Mouse (Mus musculus) myocyte (in vitro differentiated cells): ENCODE measurements at regions not wholly inside any gene's neighbourhood (a gene's known extent, or its start where the extent isn't known, plus 50 kb on each side); places are given as distances from the start of the nearest gene placed in this dataset.

Experiments used
- H3K27me3 ChIP-seq: one replicate; pipeline ENCODE4 v1.6.1; 2011; ENCODE audit not compliant: control insufficient read depth, insufficient read depth, insufficient read length
- H3K36me3 ChIP-seq: one replicate; pipeline ENCODE4 v1.6.1; 2011; ENCODE audit not compliant: control insufficient read depth, insufficient read depth
- H3K4me2 ChIP-seq: one replicate; pipeline ENCODE4 v1.6.1; 2011; ENCODE audit warnings: low read depth, control low read depth
- H3K4me3 ChIP-seq: one replicate; pipeline ENCODE4 v1.5.1; 2011; ENCODE audit warnings: mild to moderate bottlenecking, control low read depth, moderate library complexity
- H3K79me2 ChIP-seq: one replicate; pipeline ENCODE4 v1.6.1; 2011; ENCODE audit not compliant: control insufficient read depth, insufficient read depth
- H3ac ChIP-seq: one replicate; pipeline ENCODE4 v1.6.1; 2011; ENCODE audit not compliant: control insufficient read depth, insufficient read length
- CEBPB ChIP-seq: IDR thresholded peaks from 2 replicates; pipeline ENCODE4 v1.6.1; 2011; ENCODE audit warnings: mild to moderate bottlenecking, moderate library complexity; ENCODE audit not compliant: poor library complexity, insufficient read depth, severe bottlenecking
- E2F4 ChIP-seq: IDR thresholded peaks from one replicate; pipeline ENCODE4 v1.6.1; 2011; ENCODE audit warnings: mild to moderate bottlenecking, control low read depth, moderate library complexity; ENCODE audit not compliant: insufficient read depth
- MAX ChIP-seq: IDR thresholded peaks from one replicate; pipeline ENCODE4 v1.6.1; 2011; ENCODE audit warnings: low read depth, mild to moderate bottlenecking, control low read depth
- MYOD1 ChIP-seq, 3 experiments: IDR thresholded peaks; one replicate each; pipeline ENCODE4 v1.6.1; 2011; ENCODE audit warnings: control low read depth in 2 of 3, low read depth in 2 of 3, mild to moderate bottlenecking in 2 of 3, moderate library complexity in 1 of 3; ENCODE audit not compliant: insufficient read length in 2 of 3, control insufficient read depth in 1 of 3
- MYOG ChIP-seq, 3 experiments: IDR thresholded peaks; one replicate each; pipeline ENCODE4 v1.6.1; 2011; ENCODE audit warnings: control low read depth in 2 of 3, low read depth in 2 of 3, mild to moderate bottlenecking in 2 of 3; ENCODE audit not compliant: insufficient read length in 2 of 3, control insufficient read depth in 1 of 3, insufficient read depth in 1 of 3
- POLR2A ChIP-seq: IDR thresholded peaks from one replicate; pipeline ENCODE4 v1.6.1; 2011; ENCODE audit warnings: low read depth, mild to moderate bottlenecking, control low read depth, moderate library complexity; ENCODE audit not compliant: insufficient read length
- POLR2AphosphoS2 ChIP-seq: IDR thresholded peaks from one replicate; pipeline ENCODE4 v1.6.1; 2011; ENCODE audit warnings: low read depth, control low read depth; ENCODE audit not compliant: insufficient read length
- REST ChIP-seq: IDR thresholded peaks from one replicate; pipeline ENCODE4 v1.6.1; 2011; ENCODE audit warnings: mild to moderate bottlenecking, control low read depth, moderate library complexity; ENCODE audit not compliant: insufficient read depth, insufficient read length
- SRF ChIP-seq: IDR thresholded peaks from one replicate; pipeline ENCODE4 v1.6.1; 2011; ENCODE audit warnings: low read depth; ENCODE audit not compliant: control insufficient read depth, insufficient read length
- TCF12 ChIP-seq: IDR thresholded peaks from one replicate; pipeline ENCODE4 v1.6.1; 2011; ENCODE audit warnings: mild to moderate bottlenecking, control low read depth; ENCODE audit not compliant: poor library complexity, insufficient read depth, severe bottlenecking
- TCF3 ChIP-seq: IDR thresholded peaks from one replicate; pipeline ENCODE4 v1.6.1; 2011; ENCODE audit warnings: low read depth, control low read depth; ENCODE audit not compliant: insufficient read length
- USF1 ChIP-seq: IDR thresholded peaks from one replicate; pipeline ENCODE4 v1.6.1; 2011; ENCODE audit warnings: low read depth, mild to moderate bottlenecking, control low read depth, moderate library complexity

DNA sequence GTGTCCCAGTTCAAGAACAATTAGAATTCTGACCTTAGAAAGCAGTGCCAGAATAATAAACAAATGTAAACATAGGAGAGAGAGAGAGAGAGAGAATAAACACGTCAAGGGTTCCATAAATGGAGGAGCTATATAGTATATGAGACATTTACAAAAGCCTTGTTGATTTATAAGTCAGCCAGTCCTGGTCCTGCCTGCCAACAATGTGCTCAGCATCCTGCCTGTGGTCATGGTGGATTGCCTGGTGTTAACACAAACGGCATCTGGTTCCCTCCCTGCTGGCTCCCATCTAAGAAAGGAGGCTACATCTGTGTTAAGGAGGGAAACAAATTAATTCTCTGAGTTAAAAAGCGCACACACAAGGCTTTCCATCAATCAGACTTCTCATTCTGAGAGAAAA, 133.5 kb upstream of the Hnrnpa3 start:
- Histone ChIP-seq H3K79me2 (no peaks in the 10 kb centered on the region), H3ac (no peak overlapping the region), H3K4me2 (no peak overlapping the region), H3K27me3 (peaks cover 19% of the 10 kb centered on the region), H3K4me3 (no peak overlapping the region), H3K36me3 (no peaks in the 10 kb centered on the region)
- TF ChIP-seq POLR2A (no peak), TCF12 (no peak), MYOD1 (IDR thresholded peaks at IDR 0.05; ENCODE audit: control insufficient read depth in 1 of 3, insufficient read length in 2 of 3, low read depth in 2 of 3) (no peak), E2F4 (no peak), MYOG (IDR thresholded peaks at IDR 0.05; ENCODE audit: control insufficient read depth in 1 of 3, insufficient read depth in 1 of 3, insufficient read length in 2 of 3, low read depth in 2 of 3) (no peak), REST (no peak), CEBPB (no peak), SRF (no peak), POLR2AphosphoS2 (no peak)

DNA sequence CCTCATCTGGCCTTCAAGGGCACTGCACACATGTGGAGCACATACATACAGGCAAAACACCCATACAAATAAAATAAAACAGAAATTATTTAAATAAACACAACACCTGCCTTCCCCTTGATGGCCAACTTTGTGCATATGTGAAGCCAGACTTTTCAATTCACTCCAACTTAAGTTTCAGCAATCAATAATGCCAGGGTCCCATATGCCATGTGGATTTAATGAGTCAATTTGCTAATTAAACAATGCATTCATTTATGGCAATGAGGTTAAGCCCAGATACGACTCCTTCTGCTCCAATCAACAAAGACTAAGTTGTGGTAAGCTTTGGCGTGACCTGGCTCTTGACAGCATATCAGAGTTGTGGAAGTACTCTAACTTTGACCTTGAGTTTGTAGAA, 130.4 kb upstream of the Hnrnpa3 start:
- Histone ChIP-seq H3K79me2 (no peaks in the 10 kb centered on the region), H3K27me3 (no peaks in the 10 kb centered on the region), H3ac (no peak overlapping the region), H3K36me3 (no peaks in the 10 kb centered on the region), H3K4me3 (no peak overlapping the region), H3K4me2 (no peak overlapping the region)
- TF ChIP-seq TCF12 = no peak

DNA sequence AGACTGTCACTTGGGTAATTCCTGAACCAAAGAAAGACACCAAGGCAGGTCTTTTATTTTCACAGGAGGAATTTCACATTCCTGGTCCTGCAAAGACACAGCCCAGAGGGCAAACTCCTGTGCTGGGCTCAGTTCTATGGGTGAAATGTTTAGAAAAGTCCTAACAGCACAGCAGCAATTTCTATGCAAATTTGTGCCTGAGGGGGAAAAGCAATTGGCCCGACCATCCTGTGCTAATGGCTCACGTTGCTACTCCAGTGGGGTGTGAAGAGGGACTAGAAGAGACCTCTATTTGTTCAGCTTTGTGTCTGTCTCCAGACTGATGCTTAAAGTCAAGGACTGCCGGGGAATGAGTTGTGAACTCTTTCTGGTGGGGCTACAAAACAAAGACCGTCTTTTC, 120.9 kb upstream of the Hnrnpa3 start:
- H3K36me3 ChIP-seq = no peaks in the 10 kb centered on the region
- peaks cover 24% of the 10 kb centered on the region for H3K27me3 ChIP-seq
- no peak overlapping the region for H3ac ChIP-seq
- no peaks in the 10 kb centered on the region for H3K79me2 ChIP-seq
- no peak overlapping the region for H3K4me2 ChIP-seq
- no peak overlapping the region for H3K4me3 ChIP-seq
- TF ChIP-seq CEBPB (no peak), USF1 (no peak), REST (no peak), POLR2AphosphoS2 (no peak), POLR2A (no peak), TCF3 (no peak), E2F4 (no peak), TCF12 (no peak)

DNA sequence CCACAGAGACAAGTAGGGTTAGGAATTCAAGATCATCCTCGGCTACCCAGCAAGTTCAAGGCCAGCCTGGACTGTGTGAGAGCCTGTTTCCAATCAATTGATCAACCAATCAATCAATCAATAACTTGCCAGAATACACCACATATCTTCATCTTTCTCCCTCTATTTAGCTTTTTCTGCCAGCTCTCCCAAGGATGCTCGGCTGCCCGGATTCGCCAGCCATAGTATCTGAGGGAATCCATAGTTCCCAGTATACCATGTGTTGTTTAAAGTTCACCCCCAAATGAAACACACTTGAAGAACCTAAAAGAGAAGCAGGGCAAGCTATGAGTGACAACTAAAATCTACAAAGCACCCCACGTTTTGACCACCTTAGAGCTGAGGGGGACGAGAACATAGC, 119.3 kb upstream of the Hnrnpa3 start:
- Histone ChIP-seq H3K4me3 (no peak overlapping the region), H3K4me2 (no peak overlapping the region), H3K27me3 (peaks cover 19% of the 10 kb centered on the region), H3K36me3 (no peaks in the 10 kb centered on the region), H3K79me2 (no peaks in the 10 kb centered on the region), H3ac (no peak overlapping the region)
- TF ChIP-seq MYOG (IDR thresholded peaks at IDR 0.05; ENCODE audit: control insufficient read depth in 1 of 3, insufficient read depth in 1 of 3, insufficient read length in 2 of 3, low read depth in 2 of 3) (no peak), MYOD1 (IDR thresholded peaks at IDR 0.05; ENCODE audit: control insufficient read depth in 1 of 3, insufficient read length in 2 of 3, low read depth in 2 of 3) (no peak), CEBPB (no peak), SRF (no peak), POLR2A (no peak), POLR2AphosphoS2 (no peak), TCF12 (no peak), TCF3 (no peak), MAX (no peak), REST (no peak), E2F4 (no peak), USF1 (no peak)

DNA sequence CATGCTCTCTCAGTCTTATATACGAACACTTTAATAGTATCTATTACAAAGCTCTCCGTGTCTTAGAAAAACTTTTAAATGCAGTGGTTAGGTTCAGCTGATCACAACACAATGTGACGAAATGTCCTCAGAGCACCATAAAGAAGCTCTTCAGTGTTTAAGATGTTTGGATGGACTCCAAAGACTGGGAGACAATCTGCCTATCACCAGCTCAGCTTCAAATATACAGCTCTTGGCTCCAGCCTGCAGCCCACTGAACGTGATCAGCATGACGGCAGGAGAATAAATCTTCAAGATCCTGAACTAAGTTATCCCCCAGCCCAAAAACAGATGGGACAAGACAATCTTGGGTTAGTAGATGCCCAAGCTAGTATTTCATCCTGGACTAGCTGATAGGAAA, 116.7 kb upstream of the Hnrnpa3 start:
- TF ChIP-seq POLR2AphosphoS2 (no peak), CEBPB (no peak), SRF (no peak), E2F4 (no peak), USF1 (no peak), POLR2A (no peak), TCF12 (no peak), MYOD1 (IDR thresholded peaks at IDR 0.05; ENCODE audit: control insufficient read depth in 1 of 3, insufficient read length in 2 of 3, low read depth in 2 of 3) (no peak), REST (no peak), TCF3 (no peak), MYOG (IDR thresholded peaks at IDR 0.05; ENCODE audit: control insufficient read depth in 1 of 3, insufficient read depth in 1 of 3, insufficient read length in 2 of 3, low read depth in 2 of 3) (no peak), MAX (no peak)

More for the DNA sequence above, 116.7 kb upstream of the Hnrnpa3 start:
- H3K36me3 ChIP-seq = no peaks in the 10 kb centered on the region
- no peaks in the 10 kb centered on the region for H3K79me2 ChIP-seq
- H3K4me2 ChIP-seq = no peak overlapping the region
- peaks cover 19% of the 10 kb centered on the region for H3K27me3 ChIP-seq
- no peak overlapping the region for H3K4me3 ChIP-seq
- H3ac ChIP-seq = no peak overlapping the region
